ENCODE assay signal across 8 mouse cellular contexts in genomic region chr9:44685346-44686330, GRCm38 (mm10). TPM values are rescaled to one million over a fixed set of nuclear protein-coding genes. Genes with fewer than 3 reads are reported as not detected.
DNase-seq lines count a peak whose midpoint lies in the region; ATAC-seq and TF ChIP-seq lines count a peak whose summit lies in the region.

No protein-coding gene starts in this region.

- no peak overlapping the region for H3K9ac ChIP-seq in liver, embryonic 16.5 days (ENCODE audit: low read depth, low read length)
- H3K9ac ChIP-seq in neural tube, embryonic 13.5 days: no peak overlapping the region; the same call in 1 of the 2 replicates

- no peak overlapping the region for H3K4me3 ChIP-seq in C2C12 (ENCODE audit: insufficient read depth, poor library complexity, severe bottlenecking)
- H3K4me3 ChIP-seq in embryonic facial prominence, embryonic 10.5 days: no peak overlapping the region
- H3K4me3 ChIP-seq in heart, embryonic 10.5 days: no peak overlapping the region
- H3K4me3 ChIP-seq in liver, embryonic 16.5 days (ENCODE audit: low read depth, low read length): no peak overlapping the region
- H3K4me3 ChIP-seq in neural tube, embryonic 13.5 days: no peak overlapping the region
- no peak overlapping the region for H3K4me3 ChIP-seq in testis, adult 2 months (ENCODE audit: control insufficient read depth, low read depth, low read length)

- no peaks in the 10 kb centered on the region for H3K27me3 ChIP-seq in C2C12 (ENCODE audit: control insufficient read depth, insufficient read depth, insufficient read length)
- H3K27me3 ChIP-seq in embryonic facial prominence, embryonic 10.5 days (replicated peaks; ENCODE audit: low read depth, poor library complexity, severe bottlenecking): no peaks in the 10 kb centered on the region
- peaks cover 10% of the 10 kb centered on the region; the same call in 1 of the 2 replicates for H3K27me3 ChIP-seq in heart, embryonic 10.5 days (ENCODE audit: insufficient read depth, poor library complexity, severe bottlenecking)
- no peaks in the 10 kb centered on the region for H3K27me3 ChIP-seq in liver, embryonic 16.5 days (ENCODE audit: control insufficient read depth, insufficient read depth, low read depth, low read length)
- no peaks in the 10 kb centered on the region for H3K27me3 ChIP-seq in neural tube, embryonic 13.5 days
- no peaks in the 10 kb centered on the region for H3K27me3 ChIP-seq in testis, adult 2 months (ENCODE audit: control insufficient read depth, insufficient read depth, low read length)

- no peaks in the 10 kb centered on the region for H3K79me2 ChIP-seq in C2C12 (ENCODE audit: control insufficient read depth, insufficient read depth)

- TF ChIP-seq POLR2A in testis, adult 2 months (IDR thresholded peaks at IDR 0.05; ENCODE audit: control insufficient read depth, low read depth, low read length): no peak

- H3K79me3 ChIP-seq in C2C12 (ENCODE audit: low read depth): no peaks in the 10 kb centered on the region

- 35% methylated on average over 14 of the region's 14 CpGs for whole genome bisulfite sequencing in embryonic facial prominence, embryonic 10.5 days
- WGBS in heart, embryonic 10.5 days: 44% methylated on average over 14 of the region's 14 CpGs
- WGBS in liver, embryonic 16.5 days (ENCODE audit: insufficient replicate concordance): 42% methylated on average over 14 of the region's 14 CpGs
- WGBS in neural tube, embryonic 13.5 days: 26% methylated on average over 14 of the region's 14 CpGs

- H3K36me3 ChIP-seq in C2C12 (ENCODE audit: control insufficient read depth, insufficient read depth): peaks cover 26% of the 10 kb centered on the region
- peaks cover 47% of the 10 kb centered on the region for H3K36me3 ChIP-seq in embryonic facial prominence, embryonic 10.5 days (replicated peaks)
- peaks cover 36% of the 10 kb centered on the region for H3K36me3 ChIP-seq in heart, embryonic 10.5 days
- H3K36me3 ChIP-seq in liver, embryonic 16.5 days (ENCODE audit: control insufficient read depth, insufficient read depth): no peaks in the 10 kb centered on the region
- H3K36me3 ChIP-seq in neural tube, embryonic 13.5 days: peaks cover 41% of the 10 kb centered on the region
- H3K36me3 ChIP-seq in testis, adult 2 months (ENCODE audit: control insufficient read depth, insufficient read depth, low read length): no peaks in the 10 kb centered on the region

- H3K4me1 ChIP-seq in embryonic facial prominence, embryonic 10.5 days: peaks cover 33% of the 10 kb centered on the region
- peaks cover 18% of the 10 kb centered on the region for H3K4me1 ChIP-seq in heart, embryonic 10.5 days
- H3K4me1 ChIP-seq in liver, embryonic 16.5 days (ENCODE audit: control insufficient read depth, low read depth, low read length): no peaks in the 10 kb centered on the region; the same call in 1 of the 2 replicates
- peaks cover 26% of the 10 kb centered on the region for H3K4me1 ChIP-seq in neural tube, embryonic 13.5 days (replicated peaks)
- no peaks in the 10 kb centered on the region; the same call in 1 of the 2 replicates for H3K4me1 ChIP-seq in testis, adult 2 months (ENCODE audit: control insufficient read depth, insufficient read depth, low read length)

- peak; percentile 23; the same call in 1 of the 2 replicates for ATAC-seq in liver, embryonic 16.5 days (ENCODE audit: low read depth)
- ATAC-seq in neural tube, embryonic 13.5 days (ENCODE audit: low read depth): peak; percentile 40

- DNase-seq in adrenal gland, postnatal 25 days: peak; percentile 74
- peak; percentile 83 for DNase-seq in embryonic facial prominence, embryonic 10.5 days (ENCODE audit: low spot score)
- peak; percentile 87 for DNase-seq in heart, embryonic 10.5 days (ENCODE audit: low spot score)
- DNase-seq in kidney, postnatal 10 days: peak; percentile 88

- peak; percentile 92 for TF ChIP-seq CTCF in C2C12 (IDR thresholded peaks at IDR 0.05; ENCODE audit: control insufficient read depth, insufficient read depth, insufficient read length)
- TF ChIP-seq CTCF in testis, adult 2 months (IDR thresholded peaks at IDR 0.05; ENCODE audit: control insufficient read depth, insufficient read depth, insufficient replicate concordance, low read depth, low read length): peak; percentile 100

- no peak overlapping the region for H3ac ChIP-seq in C2C12 (ENCODE audit: control insufficient read depth, insufficient read length, low read depth)

- no peak overlapping the region for H3K27ac ChIP-seq in embryonic facial prominence, embryonic 10.5 days (replicated peaks)
- H3K27ac ChIP-seq in heart, embryonic 10.5 days: no peak overlapping the region
- no peak overlapping the region for H3K27ac ChIP-seq in liver, embryonic 16.5 days (ENCODE audit: low read length)
- peak overlapping the region; percentile 62; the same call in 1 of the 2 replicates for H3K27ac ChIP-seq in neural tube, embryonic 13.5 days (replicated peaks)
- no peak overlapping the region for H3K27ac ChIP-seq in testis, adult 2 months (ENCODE audit: control insufficient read depth, insufficient read depth, low read depth, low read length)

- H3K4me2 ChIP-seq in liver, embryonic 16.5 days (ENCODE audit: low read depth, low read length): no peak overlapping the region
- H3K4me2 ChIP-seq in neural tube, embryonic 13.5 days: no peak overlapping the region

- H3K9me3 ChIP-seq in embryonic facial prominence, embryonic 10.5 days: no peaks in the 10 kb centered on the region
- no peaks in the 10 kb centered on the region for H3K9me3 ChIP-seq in heart, embryonic 10.5 days
- H3K9me3 ChIP-seq in liver, embryonic 16.5 days (replicated peaks; ENCODE audit: control insufficient read depth, low read length): no peaks in the 10 kb centered on the region
- H3K9me3 ChIP-seq in neural tube, embryonic 13.5 days: no peaks in the 10 kb centered on the region

TF ChIP-seq in C2C12, 6 proteins besides CTCF, POLR2A, EP300 and RAD21:
- TF ChIP-seq USF1 (IDR thresholded peaks at IDR 0.05; ENCODE audit: low read depth): no peak
- TF ChIP-seq MAX (IDR thresholded peaks at IDR 0.05): no peak
- no peak for TF ChIP-seq MYOD1 (IDR thresholded peaks at IDR 0.05; ENCODE audit: control insufficient read depth, insufficient read length, low read depth)
- no peak for TF ChIP-seq CEBPB (IDR thresholded peaks at IDR 0.05; ENCODE audit: low read depth)
- TF ChIP-seq MYOG (IDR thresholded peaks at IDR 0.05; ENCODE audit: control insufficient read depth, extremely low read depth, insufficient read length): no peak
- no peak for TF ChIP-seq FOSL1 (IDR thresholded peaks at IDR 0.05; ENCODE audit: insufficient read depth, low read length, poor library complexity, severe bottlenecking)
TF ChIP-seq in C2C12: peak in this region for 0.

RNA-seq across cellular contexts. Expression of gene Treh, which starts 12.6 kb away (rescaled TPM):
- not detected for polyA plus RNA-seq in C2C12 (2012; fragmentation: generic; extraction: Trizol)
- not detected in 2 replicates for total RNA-seq in adrenal gland, postnatal 25 days (2021)
- not detected in 2 replicates for polyA plus RNA-seq in embryonic facial prominence, embryonic 10.5 days (2016; fragmentation: Nextera tagmentation; extraction: Ambion mirVana)
- not detected in 2 replicates for polyA plus RNA-seq in heart, embryonic 10.5 days (2016; fragmentation: Nextera tagmentation; extraction: Ambion mirVana)
- not detected in 2 replicates for polyA plus RNA-seq in liver, embryonic 16.5 days (2015; fragmentation: Nextera tagmentation; extraction: Ambion mirVana)
- polyA plus RNA-seq in neural tube, embryonic 13.5 days (2015; fragmentation: Nextera tagmentation; extraction: Ambion mirVana): not detected in 2 replicates
- 0.47 TPM in 1 of 2 replicates, not detected in the other for polyA plus RNA-seq in testis, adult 2 months (2012; rRNA removed)

RNA-seq across cellular contexts. Expression of gene Phldb1, which starts 49.4 kb away (rescaled TPM):
- polyA plus RNA-seq in C2C12 (2012; fragmentation: generic; extraction: Trizol): 96.8 TPM
- total RNA-seq in adrenal gland, postnatal 25 days (2021): 33.7 and 36.9 TPM in 2 replicates
- 48.4 and 51.1 TPM in 2 replicates for polyA plus RNA-seq in embryonic facial prominence, embryonic 10.5 days (2016; fragmentation: Nextera tagmentation; extraction: Ambion mirVana)
- polyA plus RNA-seq in heart, embryonic 10.5 days (2016; fragmentation: Nextera tagmentation; extraction: Ambion mirVana): 29.1 and 34.7 TPM in 2 replicates
- 2.2 and 2.3 TPM in 2 replicates for polyA plus RNA-seq in liver, embryonic 16.5 days (2015; fragmentation: Nextera tagmentation; extraction: Ambion mirVana)
- 42.5 and 43.7 TPM in 2 replicates for polyA plus RNA-seq in neural tube, embryonic 13.5 days (2015; fragmentation: Nextera tagmentation; extraction: Ambion mirVana)
- 3.8 and 4.8 TPM in 2 replicates for polyA plus RNA-seq in testis, adult 2 months (2012; rRNA removed)
